Mouse (Mus musculus) gastrocnemius, postnatal 36 days (tissue): ENCODE data around the gene Mxra7. TPM values are rescaled to one million over a fixed set of nuclear protein-coding genes. Genes with fewer than 3 reads are reported as not detected.
"Not testable (repeated sequence)": the region's sequence is repeated elsewhere in the genome, so short reads cannot be mapped to it uniquely, and the experiment has no call there.

Experiments
- DNase-seq, 2 experiments: peaks; one replicate each; pipeline ENCODE4 v3.0.0; 2022
- intact Hi-C: fragments of 180-260 bp; cut with DNase I; formaldehyde crosslinking; loops from one replicate; pipeline ENCODE4 v1.15.1; 2025
- total RNA-seq, 2 experiments: library from RNA; stranded (reverse); gene quantifications; 2 replicates each; pipeline ENCODE4 v1.2.3; 2021

Mxra7 gene
- total RNA-seq, 2 experiments from 2014 or later, result 11.4 to 12.7 TPM

DNA sequence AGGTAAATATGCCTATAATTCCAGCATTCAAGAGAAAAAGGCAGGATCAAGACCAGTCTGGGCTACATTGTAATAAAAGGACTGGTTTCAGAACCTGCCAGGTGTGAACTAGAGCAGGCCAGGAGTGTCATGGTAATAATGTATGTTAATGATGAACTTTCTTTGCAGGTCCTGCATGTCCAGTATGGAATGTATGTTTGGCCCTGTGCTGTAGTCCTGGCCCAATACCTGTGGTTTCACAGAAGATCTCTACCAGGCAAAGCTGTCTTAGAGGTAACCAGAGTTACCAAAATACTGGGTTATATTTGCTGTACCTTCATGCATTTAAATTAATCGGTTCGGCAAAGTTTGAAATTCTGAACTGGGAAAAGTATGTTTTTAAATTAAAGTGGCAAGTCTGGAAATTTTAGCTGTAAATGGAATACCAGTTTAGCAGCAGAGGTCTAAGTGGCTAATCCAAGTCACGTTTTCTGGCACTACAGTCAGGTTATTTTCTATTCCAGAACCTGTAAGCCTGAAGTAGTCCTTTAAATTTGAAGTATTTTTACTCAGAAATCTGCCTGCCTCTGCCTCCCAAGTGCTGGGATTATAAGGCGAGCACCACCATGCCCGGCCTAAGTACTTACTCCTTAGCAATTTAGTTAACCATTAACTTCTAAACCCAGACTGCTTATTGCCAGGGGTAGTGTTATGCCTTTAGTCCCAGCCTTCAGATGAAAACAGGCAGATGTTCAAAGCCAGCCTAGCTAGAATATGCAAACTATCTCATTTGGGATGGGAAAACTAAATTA, 20.4 kb upstream of the Mxra7 start:
- intact Hi-C loops, result no loop called here
- DNase-seq, result no peak

DNA sequence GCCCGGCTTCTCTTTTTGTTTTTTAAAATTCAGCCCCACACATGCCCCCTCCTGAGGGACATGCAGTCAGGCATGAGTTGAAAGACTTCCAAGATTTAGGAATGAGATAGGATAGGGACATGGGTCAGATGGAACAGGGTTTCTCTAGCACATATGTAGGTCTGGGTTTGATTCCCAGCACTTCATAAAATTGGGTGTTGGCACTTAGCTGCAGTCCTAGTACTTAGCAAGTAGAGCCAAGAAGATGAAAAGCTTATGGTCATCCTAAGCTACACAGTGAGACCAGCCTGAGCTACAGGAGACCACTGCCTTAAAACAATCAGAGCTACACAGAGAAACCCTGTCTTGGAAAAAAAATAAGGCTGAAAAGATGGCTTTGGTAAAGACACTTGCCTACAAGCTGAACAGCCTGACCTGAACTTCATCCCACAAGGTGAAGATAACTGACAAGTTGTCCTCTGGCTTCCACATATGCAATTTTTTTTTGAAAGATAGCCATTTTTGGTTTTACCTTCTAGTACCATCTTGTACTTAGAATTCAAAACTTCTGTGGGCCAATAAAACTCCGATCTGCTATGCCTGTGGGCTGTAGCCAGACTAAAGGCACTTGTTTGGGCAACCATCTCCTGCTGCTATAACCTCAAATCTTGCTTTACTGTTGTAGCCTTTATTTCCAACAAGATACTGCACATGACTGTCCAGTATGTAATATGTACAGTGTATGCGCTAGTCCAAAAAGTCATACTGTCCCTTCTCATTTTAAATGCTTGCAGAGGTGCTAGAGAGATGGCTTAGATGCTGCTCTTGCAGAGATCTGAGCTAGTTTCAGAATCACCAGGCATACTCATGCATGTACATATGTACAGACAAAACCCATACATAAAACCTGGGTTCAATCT, 19.6 kb upstream of the Mxra7 start:
- DNase-seq, result no peak
- intact Hi-C loops, result no loop called here

DNA sequence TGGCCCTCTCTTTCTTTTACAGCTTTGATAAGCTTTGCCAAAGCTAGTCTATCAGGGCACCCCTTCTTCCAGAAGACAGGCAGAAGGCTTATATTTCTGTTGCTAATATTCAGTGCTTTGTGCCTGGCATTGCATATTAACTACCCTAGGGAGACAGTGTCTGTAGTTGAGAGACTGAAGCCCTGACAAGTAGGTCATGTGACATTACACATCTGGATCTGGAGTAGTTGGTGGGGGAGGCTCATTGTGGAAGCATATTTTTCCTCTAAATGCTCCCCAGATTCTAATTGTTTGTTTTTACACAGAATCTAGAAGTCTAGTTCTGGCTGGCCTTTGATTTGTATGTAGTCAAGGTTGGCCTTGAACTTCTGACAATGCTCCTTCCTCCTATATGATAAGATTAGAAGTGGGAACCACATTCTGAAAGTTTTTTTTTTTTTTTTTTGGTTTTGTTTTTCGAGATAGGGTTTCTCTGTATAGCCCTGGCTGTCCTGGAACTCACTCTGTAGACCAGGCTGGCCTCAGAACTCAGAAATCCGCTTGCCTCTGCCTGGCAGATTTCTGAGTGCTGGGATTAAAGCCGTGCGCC, 18.8 kb upstream of the Mxra7 start:
- DNase-seq, result no peak
- intact Hi-C loops, result no loop called here

DNA sequence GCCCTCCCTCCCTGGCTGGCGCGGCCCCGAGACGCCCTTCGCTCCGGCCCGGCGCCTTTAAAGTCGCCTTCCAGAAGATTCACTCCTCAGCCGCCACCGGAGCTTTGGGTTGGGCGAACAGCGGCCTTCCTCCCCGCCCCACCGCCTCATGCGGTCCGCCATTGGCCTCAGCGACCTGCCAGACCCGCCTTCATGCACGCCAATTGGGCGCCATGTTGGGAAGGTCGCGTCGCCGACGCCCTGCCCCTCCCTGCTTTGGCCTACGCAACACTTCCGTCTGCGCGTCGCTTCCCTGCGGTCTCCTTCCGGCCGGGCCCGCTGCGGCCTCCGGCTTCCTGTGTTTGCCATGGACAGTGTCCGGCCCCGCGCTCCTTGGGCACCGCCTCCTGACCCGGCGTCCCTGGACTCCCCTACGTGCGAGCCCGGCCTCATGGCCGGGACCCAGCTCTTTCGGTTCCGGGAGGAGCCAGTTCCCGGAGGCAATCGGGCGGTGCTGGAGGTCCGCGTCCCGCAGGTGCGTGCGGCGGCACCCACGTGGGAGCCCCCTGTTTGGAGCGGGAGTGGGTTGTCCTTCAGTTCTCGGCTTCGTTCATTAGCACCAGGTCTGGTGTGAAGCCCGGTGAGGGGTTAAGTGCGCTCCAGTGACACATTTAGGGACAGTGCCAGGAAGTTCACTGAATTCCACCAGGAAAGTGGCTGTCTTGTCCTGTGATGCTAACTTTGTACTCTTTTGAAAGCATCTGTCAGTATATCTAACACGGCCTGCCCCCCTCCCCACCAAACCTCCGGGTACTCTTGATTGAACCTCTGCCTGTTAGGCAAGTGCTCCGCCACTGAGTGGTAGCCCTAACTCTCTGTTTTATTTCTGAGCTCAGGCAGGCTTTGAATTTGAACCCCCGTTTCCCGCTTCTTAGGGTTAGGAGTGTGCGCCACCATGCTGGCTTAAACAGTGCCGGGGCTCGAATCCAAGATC, 15.7 kb upstream of the Mxra7 start, which contains the start of the genes Mettl23 and Jmjd6:
Gene Mettl23 (plus strand): TSS at position 18 of the 973 bp plus-strand sequence.
Gene Jmjd6 (minus strand): TSS at position 189 of the 973 bp plus-strand sequence.
- peak; percentile 94 to 97 for DNase-seq
- intact Hi-C loops, result no loop called here

DNA sequence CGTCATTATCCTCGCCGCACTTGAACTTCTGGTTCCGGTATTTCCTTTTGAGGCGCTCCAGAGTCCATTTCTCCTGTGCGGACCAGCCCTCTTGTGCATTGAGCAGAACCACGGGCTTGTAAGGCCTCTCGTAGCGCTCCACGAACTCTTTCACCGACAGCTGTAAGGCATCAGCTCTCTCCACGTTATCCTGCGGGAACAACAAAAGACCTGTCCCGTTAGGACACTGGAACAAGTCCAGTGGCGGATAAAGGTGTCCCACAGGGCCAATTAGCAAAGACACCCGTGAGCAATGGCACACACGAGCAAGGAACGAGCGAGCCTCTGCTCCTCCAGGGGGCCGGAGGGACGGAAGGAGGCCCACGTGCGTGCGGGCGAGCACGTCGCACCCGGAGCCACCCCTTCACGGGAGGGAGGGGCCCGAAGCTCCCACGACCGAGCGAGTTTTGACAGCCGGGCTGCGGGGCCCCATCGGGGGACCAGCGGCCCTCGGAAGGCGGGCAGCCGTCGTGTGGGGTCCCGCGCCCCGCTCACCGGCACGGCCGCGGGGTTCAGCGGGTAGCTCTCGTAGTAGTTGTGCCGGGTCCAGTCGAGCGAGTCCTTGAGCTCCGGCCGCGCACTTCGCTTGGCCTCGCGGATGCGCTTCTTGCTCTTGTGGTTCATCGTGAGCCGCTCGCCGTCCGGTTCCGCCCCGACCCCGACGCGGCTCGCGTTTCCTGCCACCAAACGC, 14.8 kb upstream of the Mxra7 start:
- DNase-seq, result peak; percentile 48 to 55
- intact Hi-C loops, result no loop called here

DNA sequence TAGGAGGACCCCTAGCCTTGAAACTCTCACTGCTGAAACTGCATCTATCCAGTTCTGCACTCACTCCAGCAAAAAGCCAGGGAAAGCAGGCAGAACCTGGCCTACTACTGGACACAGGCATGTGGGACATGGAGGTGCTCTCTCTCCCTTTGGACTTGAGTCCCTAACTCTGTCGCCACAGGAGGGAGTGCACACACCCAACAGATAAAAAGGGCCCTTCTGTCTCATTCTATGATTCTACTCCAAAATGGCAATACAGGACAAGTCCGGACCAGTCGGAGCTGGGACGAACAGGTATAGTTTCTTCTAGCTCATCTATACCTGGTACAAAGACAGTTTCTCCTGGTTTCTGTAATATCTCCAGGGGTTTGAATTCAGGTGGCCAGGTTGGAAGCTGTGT, 12.9 kb upstream of the Mxra7 start:
- intact Hi-C loops, result no loop called here
- no peak for DNase-seq

DNA sequence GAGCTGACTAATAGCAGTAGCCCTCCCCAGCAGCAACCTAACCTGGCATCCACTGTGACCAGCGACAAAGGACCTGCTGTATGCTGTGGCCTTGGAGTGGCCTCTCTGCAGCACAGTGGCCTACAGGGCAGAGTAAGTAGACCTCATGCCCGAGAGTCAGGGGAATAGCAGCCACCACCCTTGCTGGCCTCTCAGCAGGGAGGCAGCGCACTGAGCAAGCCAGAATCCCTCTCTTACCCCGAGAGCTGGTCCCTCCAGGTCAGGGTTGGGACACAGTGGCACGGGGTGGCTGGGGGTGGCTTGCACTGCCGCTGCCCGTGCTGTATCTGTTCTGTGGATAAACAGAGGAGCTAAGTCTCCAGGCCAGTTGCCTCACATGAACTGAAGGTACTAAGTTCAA, 11.8 kb upstream of the Mxra7 start:
- intact Hi-C loops, result no loop called here
- DNase-seq, result no peak

DNA sequence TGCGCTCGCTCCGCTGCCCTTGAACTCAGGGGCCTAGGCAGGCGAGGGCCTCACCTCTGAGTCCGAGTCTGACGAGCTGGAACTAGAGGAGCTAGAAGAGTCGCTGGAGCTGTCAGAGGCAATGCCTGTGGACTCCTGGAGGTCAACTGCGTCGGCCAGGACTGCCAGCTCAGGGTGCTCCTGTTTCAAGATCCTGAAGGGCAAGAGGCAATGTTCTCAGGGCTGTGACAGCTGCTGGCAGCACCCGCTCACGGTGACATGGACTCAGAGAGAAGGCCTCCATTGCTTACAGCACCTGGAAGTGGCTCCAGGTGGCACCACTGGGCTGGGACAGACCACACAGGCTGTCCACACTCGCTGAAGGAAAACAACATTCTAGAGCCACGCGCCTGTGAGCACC, 11.1 kb upstream of the Mxra7 start:
- intact Hi-C loops, result no loop called here
- no peak for DNase-seq

DNA sequence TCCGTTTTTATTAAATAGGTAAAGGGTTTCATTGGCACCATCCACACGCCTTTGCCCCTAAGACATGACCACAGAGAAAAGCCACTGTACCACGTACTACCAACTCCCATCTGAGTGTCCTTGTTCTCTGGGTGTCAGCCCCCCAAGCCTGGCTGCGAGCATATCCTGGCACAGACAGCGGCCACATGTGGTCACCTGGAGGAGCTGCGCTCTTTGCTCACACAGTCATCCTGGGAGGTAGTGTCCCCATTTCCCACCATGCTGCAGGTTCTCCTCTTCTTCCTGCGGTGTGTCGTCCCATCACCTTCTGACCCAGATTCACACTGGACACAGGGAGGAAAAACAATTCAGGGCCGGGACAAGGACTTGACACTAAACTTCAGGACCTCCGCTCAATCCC, 9.6 kb upstream of the Mxra7 start:
- intact Hi-C loops, result no loop called here
- DNase-seq, result no peak

DNA sequence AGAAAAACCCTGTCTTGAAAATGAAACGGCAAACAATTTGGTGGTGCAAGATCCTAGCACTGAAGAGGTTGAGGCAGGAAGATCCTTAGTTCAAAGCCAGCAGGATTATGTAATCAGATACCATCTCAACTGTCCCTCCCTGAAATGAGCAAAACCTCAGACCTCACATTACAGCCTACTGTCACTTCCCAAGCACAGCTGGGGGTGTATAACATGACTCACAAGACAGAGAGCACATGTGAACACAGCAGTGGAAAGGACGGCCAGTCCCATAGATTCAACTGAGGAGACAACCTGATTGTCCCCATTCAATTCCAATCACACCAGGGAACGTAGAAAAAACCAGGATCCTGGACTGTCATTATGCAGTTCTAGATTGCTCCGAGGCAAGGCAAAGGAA, 8.4 kb upstream of the Mxra7 start:
- intact Hi-C loops, result no loop called here
- no peak for DNase-seq

DNA sequence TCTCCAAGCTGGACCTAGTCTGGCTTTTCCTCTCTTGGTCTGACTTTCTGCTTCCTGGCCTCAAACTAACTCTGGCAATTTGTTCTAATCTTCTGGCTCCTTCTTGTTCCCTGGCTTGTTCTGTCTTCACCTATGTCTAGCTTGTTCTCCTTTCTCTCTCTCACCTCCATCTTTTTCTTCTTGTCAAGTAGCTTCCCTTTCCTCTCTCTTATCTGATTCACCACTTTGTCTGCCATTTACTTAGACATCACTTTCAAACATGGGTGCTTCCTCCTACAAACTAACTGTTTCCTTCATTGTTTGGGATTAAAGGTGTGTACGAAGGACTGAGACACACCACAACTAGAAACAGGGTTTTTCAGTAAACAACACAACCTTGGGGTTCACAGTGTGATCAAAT, 7.1 kb upstream of the Mxra7 start:
- intact Hi-C loops, result no loop called here
- DNase-seq, result no peak

DNA sequence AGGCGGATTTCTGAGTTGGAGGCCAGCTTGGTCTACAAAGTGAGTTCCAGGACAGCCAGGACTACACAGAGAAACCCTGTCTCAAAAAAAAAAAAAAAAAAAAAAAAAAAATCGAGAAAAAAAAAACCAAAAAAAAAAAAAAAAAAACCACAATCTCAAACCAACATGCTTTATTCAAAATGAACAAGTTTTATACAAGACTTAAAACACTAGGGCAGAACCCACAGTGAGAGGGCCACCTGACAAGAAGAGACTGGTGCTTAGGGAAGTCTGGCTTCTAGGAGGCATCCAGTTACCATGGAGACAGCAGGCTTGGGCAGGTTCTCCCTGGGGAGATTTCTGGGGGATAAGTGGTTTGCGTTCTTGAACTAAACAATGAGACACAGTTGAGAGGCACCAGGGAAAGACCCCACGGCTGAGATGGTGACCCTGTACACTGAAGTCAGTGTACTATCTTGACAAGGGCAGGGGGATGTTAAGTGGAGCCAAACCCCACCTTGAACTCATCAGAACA, 4.4 kb upstream of the Mxra7 start:
- DNase-seq, result peak in 1 of 2 experiments; percentile 1
- intact Hi-C loops, result no loop called here

DNA sequence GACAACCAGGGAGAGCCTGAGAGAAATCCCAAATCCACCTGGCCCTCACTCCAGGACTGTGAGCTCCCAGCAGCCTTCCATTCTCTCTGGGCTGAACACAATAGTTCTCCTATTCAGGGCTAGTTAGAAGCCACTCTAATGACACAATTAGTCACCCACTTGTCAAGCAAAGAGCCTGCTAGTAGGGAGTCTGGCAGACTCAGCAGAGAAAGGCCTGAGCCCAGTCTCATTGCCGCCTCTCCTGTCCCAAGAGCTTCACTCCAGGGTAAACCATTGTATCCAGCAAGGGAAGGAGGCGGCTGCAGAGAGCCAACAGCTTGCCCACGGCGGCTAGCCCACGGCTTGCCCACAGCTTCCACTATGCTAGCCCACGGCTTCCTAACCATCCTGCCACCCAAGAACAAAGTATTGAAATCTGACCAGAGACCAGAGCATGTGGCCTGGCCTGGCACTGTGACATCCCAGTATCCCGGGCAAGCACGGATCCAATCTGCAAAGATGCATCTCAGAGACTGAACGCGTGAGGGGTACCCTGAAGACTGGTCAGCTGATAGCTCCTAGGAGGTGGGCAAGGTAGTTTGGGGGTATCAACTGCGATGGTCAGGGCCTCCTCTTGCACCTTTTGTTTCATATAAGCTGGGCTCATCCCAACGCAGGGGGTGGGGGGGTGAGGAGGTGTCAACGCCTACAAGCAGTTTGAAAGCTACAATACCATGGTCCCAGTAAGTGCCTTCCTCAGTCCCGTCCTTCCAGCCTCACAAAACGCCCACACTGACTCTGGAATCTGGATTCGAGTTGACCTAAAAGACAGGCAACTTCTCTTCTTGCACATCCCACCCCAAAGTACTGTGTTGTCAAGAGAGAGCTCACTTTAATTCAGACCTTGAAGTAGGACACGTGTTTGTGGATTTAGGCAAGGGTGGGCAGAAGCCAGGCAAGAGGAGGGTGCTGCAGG, 1.0 kb downstream of the Mxra7 start:
- intact Hi-C loops, result no loop called here

DNA sequence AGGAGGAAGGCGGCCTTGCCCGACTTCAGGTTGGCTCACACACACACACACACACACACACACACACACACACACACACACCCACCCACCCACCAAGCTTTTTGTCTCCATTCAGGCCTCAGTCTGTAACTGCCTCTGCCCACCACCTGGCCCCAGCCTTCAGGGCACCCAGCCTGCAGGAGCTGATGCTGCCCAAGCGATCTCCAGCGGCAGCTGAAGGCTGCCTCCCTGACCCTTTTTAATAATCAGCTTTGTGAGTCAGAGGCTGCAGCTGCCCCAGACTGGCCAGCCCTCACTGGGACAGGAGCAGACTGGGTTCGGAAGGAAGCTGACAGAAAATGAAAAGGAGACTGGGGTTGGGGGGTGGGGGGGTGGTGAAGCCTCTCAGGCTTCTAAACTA, 2.6 kb downstream of the Mxra7 start:
- intact Hi-C loops, result no loop called here
- DNase-seq, result no peak

More for the DNA sequence above, 1.0 kb downstream of the Mxra7 start:
- no peak for DNase-seq

DNA sequence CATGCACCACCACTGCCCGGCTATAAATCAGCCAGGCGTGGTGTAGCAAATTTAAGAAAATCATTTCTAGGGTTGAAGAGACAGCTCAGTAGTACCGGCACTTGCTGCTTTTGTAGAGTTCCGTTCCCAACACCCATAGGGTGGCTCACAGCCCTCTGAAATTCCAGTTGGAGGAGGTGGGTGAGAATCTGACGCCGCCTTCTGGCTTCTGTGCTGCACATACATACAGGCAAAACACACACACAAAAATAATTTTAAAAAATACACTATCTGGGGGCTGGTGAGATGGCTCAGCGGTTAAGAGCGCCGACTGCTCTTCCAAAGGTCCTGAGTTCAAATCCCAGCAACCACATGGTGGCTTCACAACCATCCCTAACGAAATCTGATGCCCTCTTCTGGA, 4.0 kb downstream of the Mxra7 start:
- DNase-seq, intact Hi-C loops: not testable (repeated sequence)

DNA sequence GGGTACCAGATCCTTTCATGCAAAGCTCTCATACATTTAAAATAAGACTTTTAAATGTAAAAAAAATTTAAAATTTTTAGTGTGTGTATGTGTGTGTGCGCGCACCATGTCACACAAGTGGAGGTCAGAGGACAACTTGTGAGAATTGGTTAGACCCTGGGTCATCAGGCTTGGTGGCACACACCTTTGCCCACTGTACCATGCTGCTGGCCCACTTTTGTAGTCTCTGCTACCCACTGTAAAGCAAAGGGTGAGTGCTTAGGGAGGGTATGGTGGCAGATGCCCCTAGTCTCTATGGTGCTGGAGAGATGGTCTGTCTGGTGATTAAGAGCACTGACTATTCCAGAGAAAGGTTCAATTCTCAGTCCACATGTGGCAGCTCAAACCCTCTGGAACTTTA, 4.6 kb downstream of the Mxra7 start:
- intact Hi-C loops, result no loop called here

DNA sequence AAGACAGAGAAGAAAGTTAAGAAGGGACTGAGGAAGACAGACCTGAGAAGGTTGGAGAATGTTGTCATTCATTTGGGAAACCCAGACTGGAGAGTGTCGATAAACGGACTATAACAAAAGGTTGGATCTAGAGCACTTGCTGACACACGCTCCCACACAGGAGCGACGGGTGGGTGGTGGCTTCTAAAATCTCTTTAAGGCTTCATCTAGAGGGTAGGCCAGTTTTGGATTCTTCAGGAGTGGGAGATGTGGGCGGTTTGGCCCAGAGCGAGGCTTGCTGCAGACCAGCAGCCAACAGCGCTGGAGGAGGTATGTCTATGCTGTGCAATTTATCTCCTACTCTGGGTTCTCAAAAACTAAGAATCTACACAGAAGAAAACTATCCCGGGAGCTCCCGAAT, 5.2 kb downstream of the Mxra7 start:
- DNase-seq, result no peak

More for the DNA sequence above, 4.6 kb downstream of the Mxra7 start:
- DNase-seq, result no peak

DNA sequence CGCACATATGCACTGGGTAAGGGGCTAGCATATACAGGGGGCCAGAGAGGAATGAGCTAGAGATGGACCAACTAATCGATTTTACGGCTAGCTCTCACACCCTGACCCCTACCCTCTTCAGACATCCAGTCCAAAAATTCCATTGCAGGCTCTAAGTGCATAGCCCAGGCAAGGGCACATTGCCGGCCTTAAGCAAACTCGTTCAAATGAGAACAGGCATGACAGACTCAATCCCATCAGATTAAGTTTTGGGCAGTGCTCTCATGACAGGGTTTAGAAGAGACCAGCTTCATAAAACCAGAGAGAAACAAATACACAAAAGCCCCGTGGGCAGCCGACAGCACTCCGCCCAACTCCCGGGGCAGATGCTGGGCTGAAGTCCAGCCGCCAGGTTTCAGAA, 5.6 kb downstream of the Mxra7 start:
- DNase-seq, result no peak
- intact Hi-C loops, result no loop called here

More for the DNA sequence above, 5.2 kb downstream of the Mxra7 start:
- intact Hi-C loops, result no loop called here
